Comparison of ENCODE assay signal across 7 mouse cellular contexts in the genomic region with DNA sequence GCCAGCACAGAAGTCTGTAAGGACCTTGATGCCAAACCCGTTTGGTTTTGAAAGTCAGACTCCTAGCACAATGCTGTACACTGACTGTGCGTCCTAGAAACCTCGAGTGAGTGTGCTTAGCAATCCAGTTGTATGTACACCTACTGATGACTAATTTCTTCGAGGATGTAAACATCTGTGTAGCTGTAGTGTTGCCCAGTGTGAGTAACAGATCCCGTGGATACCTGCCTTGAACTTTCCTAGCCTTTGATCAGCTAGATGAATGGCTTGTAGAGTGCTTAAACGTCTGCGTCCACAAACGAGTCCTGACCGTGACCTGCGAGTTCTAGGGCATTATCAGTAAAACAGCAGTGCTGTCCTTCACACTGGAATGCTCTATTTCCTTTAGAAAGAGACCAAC. TPM values are rescaled to one million over a fixed set of nuclear protein-coding genes. Genes with fewer than 3 reads are reported as not detected.
A peak's percentile ranks its signal among the peaks of the same experiment; 100 is the strongest.
DNase-seq lines count a peak whose midpoint lies in the region; ATAC-seq and TF ChIP-seq lines count a peak whose summit lies in the region.

No protein-coding gene starts in this region.

- DNase-seq in neural tube, embryonic 11.5 days (ENCODE audit: low spot score), result no peak
- no peak for DNase-seq in neural tube, embryonic 10.5 days (ENCODE audit: extremely low spot score, low spot score)
- no peak for DNase-seq in stomach, postnatal 0 days (ENCODE audit: low spot score)
- no peak for DNase-seq in layer of hippocampus, adult 8-10 months (ENCODE audit: low spot score in 2 of 2)
- DNase-seq in thymus, postnatal 25 days, result no peak

- peaks cover 17% of the 10 kb centered on the region for H3K4me1 ChIP-seq in neural tube, embryonic 11.5 days (ENCODE audit: control insufficient read depth, insufficient read depth, low read length)
- peaks cover 7% of the 10 kb centered on the region for H3K4me1 ChIP-seq in embryonic fibroblast, embryonic 13.5 days (ENCODE audit: control insufficient read depth, insufficient read depth, low read length)
- peaks cover 35% of the 10 kb centered on the region for H3K4me1 ChIP-seq in limb, embryonic 15.5 days
- peaks cover 11% of the 10 kb centered on the region for H3K4me1 ChIP-seq in stomach, postnatal 0 days (replicated peaks; ENCODE audit: control insufficient read depth, insufficient read depth)

- no peak for TF ChIP-seq EP300 in stomach, postnatal 0 days (optimal IDR thresholded peaks at IDR 0.05)

- no peak for TF ChIP-seq CTCF in embryonic fibroblast, embryonic 13.5 days (IDR thresholded peaks at IDR 0.05; ENCODE audit: borderline replicate concordance, insufficient read depth, low read length)
- TF ChIP-seq CTCF in stomach, postnatal 0 days (IDR thresholded peaks at IDR 0.05; ENCODE audit: low read depth), result no peak

- WGBS in neural tube, embryonic 11.5 days, result 26% methylated on average over 10 of the region's 10 CpGs
- 11% methylated on average over 10 of the region's 10 CpGs for whole genome bisulfite sequencing in limb, embryonic 15.5 days
- 7% methylated on average over 10 of the region's 10 CpGs for WGBS in stomach, postnatal 0 days

- ATAC-seq in neural tube, embryonic 11.5 days (ENCODE audit: insufficient read depth, low FRiP score, low TSS enrichment), result no peak
- no peak for ATAC-seq in limb, embryonic 15.5 days (ENCODE audit: insufficient number of reproducible peaks, low FRiP score, low TSS enrichment, low read depth)
- ATAC-seq in stomach, postnatal 0 days (ENCODE audit: low FRiP score, low TSS enrichment), result peak; percentile 19; the same call in 1 of the 2 replicates

- H3K27ac ChIP-seq in neural tube, embryonic 11.5 days (ENCODE audit: low read depth, low read length), result no peak overlapping the region
- H3K27ac ChIP-seq in embryonic fibroblast, embryonic 13.5 days (ENCODE audit: insufficient read depth, low read length), result 0 out of 2 replicates have a peak overlapping the region, but pooled peaks have one; percentile 4
- H3K27ac ChIP-seq in limb, embryonic 15.5 days, result no peak overlapping the region
- peak overlapping the region; percentile 100 for H3K27ac ChIP-seq in stomach, postnatal 0 days (replicated peaks)

- peak overlapping the region; percentile 100 for H3K4me3 ChIP-seq in neural tube, embryonic 11.5 days (ENCODE audit: low read depth, low read length)
- peak overlapping the region; percentile 83 for H3K4me3 ChIP-seq in embryonic fibroblast, embryonic 13.5 days (ENCODE audit: insufficient read depth, low read length)
- H3K4me3 ChIP-seq in limb, embryonic 15.5 days, result peak overlapping the region; percentile 96
- peak overlapping the region; percentile 97 for H3K4me3 ChIP-seq in stomach, postnatal 0 days (ENCODE audit: low read depth, low read length)

- no peaks in the 10 kb centered on the region for H3K27me3 ChIP-seq in neural tube, embryonic 11.5 days (ENCODE audit: control insufficient read depth, insufficient read depth, low read length)
- no peaks in the 10 kb centered on the region for H3K27me3 ChIP-seq in limb, embryonic 15.5 days
- no peaks in the 10 kb centered on the region for H3K27me3 ChIP-seq in stomach, postnatal 0 days (ENCODE audit: control insufficient read depth, insufficient read depth, low read length)

- peak overlapping the region; percentile 91 for H3K4me2 ChIP-seq in neural tube, embryonic 11.5 days (ENCODE audit: low read depth)
- peak overlapping the region; percentile 67 for H3K4me2 ChIP-seq in limb, embryonic 15.5 days
- peak overlapping the region; percentile 88 for H3K4me2 ChIP-seq in stomach, postnatal 0 days (replicated peaks; ENCODE audit: low read depth)

- no peaks in the 10 kb centered on the region for H3K9me3 ChIP-seq in neural tube, embryonic 11.5 days (ENCODE audit: control insufficient read depth, low read length)
- H3K9me3 ChIP-seq in limb, embryonic 15.5 days, result no peaks in the 10 kb centered on the region
- H3K9me3 ChIP-seq in stomach, postnatal 0 days (ENCODE audit: control insufficient read depth, low read length), result no peaks in the 10 kb centered on the region

- TF ChIP-seq POLR2A in embryonic fibroblast, embryonic 13.5 days (IDR thresholded peaks at IDR 0.05; ENCODE audit: low read depth, low read length), result no peak

- H3K36me3 ChIP-seq in neural tube, embryonic 11.5 days (ENCODE audit: control insufficient read depth, insufficient read depth, low read length), result peaks cover 3% of the 10 kb centered on the region; the same call in 1 of the 2 replicates
- H3K36me3 ChIP-seq in limb, embryonic 15.5 days, result peaks cover 10% of the 10 kb centered on the region
- H3K36me3 ChIP-seq in stomach, postnatal 0 days (ENCODE audit: control insufficient read depth, insufficient read depth, low read length), result no peaks in the 10 kb centered on the region

- peak overlapping the region; percentile 98 for H3K9ac ChIP-seq in neural tube, embryonic 11.5 days (ENCODE audit: low read length)
- H3K9ac ChIP-seq in limb, embryonic 15.5 days, result peak overlapping the region; percentile 100; the same call in 1 of the 2 replicates
- H3K9ac ChIP-seq in stomach, postnatal 0 days (ENCODE audit: low read length), result peak overlapping the region; percentile 99

RNA-seq across cellular contexts. Expression of a gene that starts 1.1 kb away (rescaled TPM):
- 20.3 and 22.3 TPM in 2 replicates for polyA plus RNA-seq in neural tube, embryonic 11.5 days (2014; fragmentation: Nextera tagmentation; extraction: Ambion mirVana)
- polyA plus RNA-seq in embryonic fibroblast, embryonic 13.5 days (2011; ENCODE audit: insufficient read length, low read depth, missing spikeins), result 7.1 and 10.6 TPM in 2 replicates
- 12.5 and 13.4 TPM in 2 replicates for polyA plus RNA-seq in limb, embryonic 15.5 days (2015; fragmentation: Nextera tagmentation; extraction: Ambion mirVana)
- polyA plus RNA-seq in stomach, postnatal 0 days (2015; fragmentation: Nextera tagmentation; extraction: Ambion mirVana), result 5.3 and 5.8 TPM in 2 replicates
- 10 to 100 TPM; 11.9 to 14.7 (median 13.0) TPM for total RNA-seq in layer of hippocampus, adult 8-10 months (2022)

RNA-seq across cellular contexts. Expression of a gene that starts 43.2 kb away (rescaled TPM):
- 47.6 and 49.7 TPM in 2 replicates for polyA plus RNA-seq in neural tube, embryonic 11.5 days (2014; fragmentation: Nextera tagmentation; extraction: Ambion mirVana)
- 44.9 and 47.1 TPM in 2 replicates for polyA plus RNA-seq in embryonic fibroblast, embryonic 13.5 days (2011; ENCODE audit: insufficient read length, low read depth, missing spikeins)
- 43.4 and 50.1 TPM in 2 replicates for polyA plus RNA-seq in limb, embryonic 15.5 days (2015; fragmentation: Nextera tagmentation; extraction: Ambion mirVana)
- 16.6 and 19.3 TPM in 2 replicates for polyA plus RNA-seq in stomach, postnatal 0 days (2015; fragmentation: Nextera tagmentation; extraction: Ambion mirVana)
- total RNA-seq in layer of hippocampus, adult 8-10 months (2022), result 10 to 100 TPM; 32.4 to 45.3 (median 38.4) TPM

RNA-seq across cellular contexts. Expression of a gene that starts 43.2 kb away (rescaled TPM):
- polyA plus RNA-seq in neural tube, embryonic 11.5 days (2014; fragmentation: Nextera tagmentation; extraction: Ambion mirVana), result 26.3 and 27.2 TPM in 2 replicates
- 18.9 and 21.1 TPM in 2 replicates for polyA plus RNA-seq in embryonic fibroblast, embryonic 13.5 days (2011; ENCODE audit: insufficient read length, low read depth, missing spikeins)
- polyA plus RNA-seq in limb, embryonic 15.5 days (2015; fragmentation: Nextera tagmentation; extraction: Ambion mirVana), result 16.3 and 16.9 TPM in 2 replicates
- polyA plus RNA-seq in stomach, postnatal 0 days (2015; fragmentation: Nextera tagmentation; extraction: Ambion mirVana), result 7.5 and 8.1 TPM in 2 replicates
- 10 to 100 TPM; 17.8 to 28.3 (median 22.7) TPM for total RNA-seq in layer of hippocampus, adult 8-10 months (2022)

Comparison
In these comparisons a context has a peak if more than half of its experiments do, and no peak if none do; other contexts are left out.
1. H3K27ac ChIP-seq: peak in embryonic fibroblast, embryonic 13.5 days (single experiment) and stomach, postnatal 0 days (single experiment); none in neural tube, embryonic 11.5 days (single experiment) and limb, embryonic 15.5 days (single experiment).
2. Peak in every context shown above with its lines, with median percentiles within 50 percentile points of each other: H3K4me2 ChIP-seq, H3K4me3 ChIP-seq and H3K9ac ChIP-seq.